Mouse (Mus musculus) neural tube, embryonic 14.5 days (tissue): ENCODE results near the gene Ccdc144b. TPM values are rescaled to one million over a fixed set of nuclear protein-coding genes. Genes with fewer than 3 reads are reported as not detected.

Experiments
- ATAC-seq: fragments of 200-750 bp; cut with Nextera tagmentation; 2 replicates; pipeline ENCODE4 v1.8.0; 2017; ENCODE audit warnings: low read depth, mild to moderate bottlenecking, moderate TSS enrichment, moderate library complexity
- H3K27ac ChIP-seq: fragments of 300-500 bp; sonication (generic); 2 replicates; pipeline ENCODE4 v1.5.1; 2014; ENCODE audit warnings: low read depth, mild to moderate bottlenecking, control low read depth, low read length, moderate library complexity, mixed read lengths
- H3K27me3 ChIP-seq: fragments of 300-500 bp; sonication (generic); 2 replicates; pipeline ENCODE4 v1.6.1; 2014; ENCODE audit warnings: low read length; ENCODE audit not compliant: control insufficient read depth, insufficient read depth
- H3K36me3 ChIP-seq: fragments of 300-500 bp; sonication (generic); 2 replicates; pipeline ENCODE4 v1.6.1; 2014; ENCODE audit warnings: low read length, mixed read lengths; ENCODE audit not compliant: control insufficient read depth, insufficient read depth
- H3K4me1 ChIP-seq: fragments of 300-500 bp; sonication (generic); 2 replicates; pipeline ENCODE4 v1.6.1; 2014; ENCODE audit warnings: low read length; ENCODE audit not compliant: control insufficient read depth, insufficient read depth
- H3K4me2 ChIP-seq: fragments of 300-500 bp; sonication (generic); 2 replicates; pipeline ENCODE4 v1.6.1; 2014; ENCODE audit warnings: mild to moderate bottlenecking, low read depth, low read length, control low read depth
- H3K4me3 ChIP-seq: fragments of 300-500 bp; sonication (generic); 2 replicates; pipeline ENCODE4 v1.5.1; 2014; ENCODE audit warnings: low read depth, low read length, control low read depth, mixed read lengths
- H3K9ac ChIP-seq: fragments of 300-500 bp; sonication (generic); replicated peaks from 2 replicates; pipeline ENCODE4 v1.6.1; 2014; ENCODE audit warnings: low read depth, mild to moderate bottlenecking, control low read depth, low read length, mixed read lengths
- H3K9me3 ChIP-seq: fragments of 300-500 bp; sonication (generic); 2 replicates; pipeline ENCODE4 v1.6.1; 2016; ENCODE audit warnings: low read length; ENCODE audit not compliant: control insufficient read depth
- WGBS: fragments of 180-500 bp; shearing (Covaris S2); extraction: QIAGEN DNeasy Blood & Tissue Kit; methylation state at CpG from one replicate; pipeline ENCODE4 v1.1.7; 2014; 5-methylcytosine and 5-hydroxymethylcytosine counted together
- polyA plus RNA-seq: library from polyadenylated mRNA; unstranded; fragments of >200 nt; fragmentation: Nextera tagmentation; extraction: Ambion mirVana; gene quantifications from 2 replicates; pipeline ENCODE4 v1.2.1, GENCODE M21; 2014

The Ccdc144b gene
- polyA plus RNA-seq, 1 experiment from 2014 or later, result not detected

GRCm38 (mm10) chr3:35971149-35971548 is 82.2 kb downstream of the Ccdc144b start:
- peaks cover 37% of the 10 kb centered on the region for H3K36me3 ChIP-seq
- no peak overlapping the region for H3K27ac ChIP-seq
- no peaks in the 10 kb centered on the region for H3K9me3 ChIP-seq
- H3K4me2 ChIP-seq, result no peak overlapping the region
- no peak for ATAC-seq
- 95% methylated on average over 12 of the region's 12 CpGs for WGBS
- no peaks in the 10 kb centered on the region for H3K4me1 ChIP-seq
- H3K4me3 ChIP-seq, result no peak overlapping the region
- H3K27me3 ChIP-seq, result no peaks in the 10 kb centered on the region
- no peak overlapping the region for H3K9ac ChIP-seq

- H3K27ac ChIP-seq, result no peak overlapping the region
- ATAC-seq, result no peak
- H3K4me2 ChIP-seq, result no peak overlapping the region
- H3K36me3 ChIP-seq, result peaks cover 37% of the 10 kb centered on the region
- H3K4me1 ChIP-seq, result no peaks in the 10 kb centered on the region
- no peak overlapping the region for H3K9ac ChIP-seq
- H3K27me3 ChIP-seq, result no peaks in the 10 kb centered on the region
- 71% methylated on average over 4 of the region's 4 CpGs for WGBS
- no peaks in the 10 kb centered on the region for H3K9me3 ChIP-seq
- no peak overlapping the region for H3K4me3 ChIP-seq
Observed at GRCm38 (mm10) chr3:35970441-35970840, 82.9 kb downstream of the Ccdc144b start.

GRCm38 (mm10) chr3:35967366-35967921 is 85.9 kb downstream of the Ccdc144b start:
- ATAC-seq, result no peak
- 96% methylated on average over 8 of the region's 8 CpGs for WGBS

GRCm38 (mm10) chr3:35966493-35966892 is 86.9 kb downstream of the Ccdc144b start:
- Histone ChIP-seq H3K9me3 (no peaks in the 10 kb centered on the region), H3K4me2 (no peak overlapping the region), H3K4me1 (no peaks in the 10 kb centered on the region), H3K27me3 (no peaks in the 10 kb centered on the region), H3K27ac (no peak overlapping the region), H3K36me3 (peaks cover 31% of the 10 kb centered on the region; the same call in 1 of the 2 replicates), H3K9ac (no peak overlapping the region), H3K4me3 (no peak overlapping the region)
- 91% methylated on average over 2 of the region's 2 CpGs for WGBS
- no peak for ATAC-seq

More at GRCm38 (mm10) chr3:35967366-35967921, 85.9 kb downstream of the Ccdc144b start:
- Histone ChIP-seq H3K9me3 (no peaks in the 10 kb centered on the region), H3K9ac (no peak overlapping the region), H3K4me2 (no peak overlapping the region), H3K36me3 (peaks cover 33% of the 10 kb centered on the region), H3K27ac (no peak overlapping the region), H3K4me1 (no peaks in the 10 kb centered on the region), H3K27me3 (no peaks in the 10 kb centered on the region), H3K4me3 (no peak overlapping the region)

GRCm38 (mm10) chr3:35964928-35965327 is 88.4 kb downstream of the Ccdc144b start:
- 87% methylated on average over 4 of the region's 4 CpGs for WGBS
- H3K36me3 ChIP-seq, result peaks cover 36% of the 10 kb centered on the region

GRCm38 (mm10) chr3:35963921-35964320 is 89.4 kb downstream of the Ccdc144b start:
- Histone ChIP-seq H3K4me1 (no peaks in the 10 kb centered on the region), H3K9ac (no peak overlapping the region), H3K9me3 (no peaks in the 10 kb centered on the region), H3K27ac (no peak overlapping the region), H3K27me3 (no peaks in the 10 kb centered on the region), H3K36me3 (peaks cover 35% of the 10 kb centered on the region), H3K4me3 (no peak overlapping the region), H3K4me2 (no peak overlapping the region)
- ATAC-seq, result no peak
- WGBS, result 98% methylated on average over 5 of the region's 5 CpGs

More at GRCm38 (mm10) chr3:35964928-35965327, 88.4 kb downstream of the Ccdc144b start:
- Histone ChIP-seq H3K9ac (no peak overlapping the region), H3K9me3 (no peaks in the 10 kb centered on the region), H3K27me3 (no peaks in the 10 kb centered on the region), H3K4me1 (no peaks in the 10 kb centered on the region), H3K4me2 (no peak overlapping the region), H3K27ac (no peak overlapping the region), H3K4me3 (no peak overlapping the region)
- no peak for ATAC-seq

GRCm38 (mm10) chr3:35963401-35963800 is 89.9 kb downstream of the Ccdc144b start:
- H3K27ac ChIP-seq, result no peak overlapping the region
- peaks cover 33% of the 10 kb centered on the region for H3K36me3 ChIP-seq
- H3K9ac ChIP-seq, result no peak overlapping the region
- H3K4me2 ChIP-seq, result no peak overlapping the region
- 93% methylated on average over 4 of the region's 4 CpGs for WGBS
- no peaks in the 10 kb centered on the region for H3K27me3 ChIP-seq
- no peaks in the 10 kb centered on the region for H3K9me3 ChIP-seq
- no peak for ATAC-seq
- H3K4me3 ChIP-seq, result no peak overlapping the region
- no peaks in the 10 kb centered on the region for H3K4me1 ChIP-seq

- Histone ChIP-seq H3K36me3 (peaks cover 31% of the 10 kb centered on the region), H3K9me3 (no peaks in the 10 kb centered on the region), H3K27me3 (no peaks in the 10 kb centered on the region), H3K9ac (no peak overlapping the region), H3K27ac (no peak overlapping the region), H3K4me2 (no peak overlapping the region), H3K4me3 (no peak overlapping the region), H3K4me1 (no peaks in the 10 kb centered on the region)
- 92% methylated on average over 5 of the region's 5 CpGs for WGBS
- ATAC-seq, result no peak
Observed at GRCm38 (mm10) chr3:35962967-35963366, 90.4 kb downstream of the Ccdc144b start.
